Mouse (Mus musculus) neutrophil, adult 5-6 weeks (primary cell): ENCODE data around the gene Pvr. TPM values are rescaled to one million over a fixed set of nuclear protein-coding genes. Genes with fewer than 3 reads are reported as not detected.

Experiments used
- ATAC-seq: fragments of 151-379, 151-347 bp; 2 replicates; pipeline ENCODE4 v1.8.0; 2017; ENCODE audit warnings: mild to moderate bottlenecking, moderate TSS enrichment; ENCODE audit not compliant: insufficient number of reproducible peaks, poor library complexity, low FRiP score, severe bottlenecking; ENCODE audit errors: extremely low read depth
- total RNA-seq: library from RNA; stranded (forward); fragments of 200-1000 nt; gene quantifications from 2 replicates; pipeline ENCODE4 v1.2.3, GENCODE M21; 2017

Pvr gene
- 6.8 and 9.2 TPM in 2 replicates for total RNA-seq

GRCm38 (mm10) chr7:19920506-19921261 lies at the start of gene Pvr:
Gene Pvr, minus strand, starts transcription at chr7:19921160.
- peak; percentile 48 for ATAC-seq

- no peak for ATAC-seq
These were observed 49.2 kb upstream of the Pvr start for GRCm38 (mm10) chr7:19970196-19970595.

DNA sequence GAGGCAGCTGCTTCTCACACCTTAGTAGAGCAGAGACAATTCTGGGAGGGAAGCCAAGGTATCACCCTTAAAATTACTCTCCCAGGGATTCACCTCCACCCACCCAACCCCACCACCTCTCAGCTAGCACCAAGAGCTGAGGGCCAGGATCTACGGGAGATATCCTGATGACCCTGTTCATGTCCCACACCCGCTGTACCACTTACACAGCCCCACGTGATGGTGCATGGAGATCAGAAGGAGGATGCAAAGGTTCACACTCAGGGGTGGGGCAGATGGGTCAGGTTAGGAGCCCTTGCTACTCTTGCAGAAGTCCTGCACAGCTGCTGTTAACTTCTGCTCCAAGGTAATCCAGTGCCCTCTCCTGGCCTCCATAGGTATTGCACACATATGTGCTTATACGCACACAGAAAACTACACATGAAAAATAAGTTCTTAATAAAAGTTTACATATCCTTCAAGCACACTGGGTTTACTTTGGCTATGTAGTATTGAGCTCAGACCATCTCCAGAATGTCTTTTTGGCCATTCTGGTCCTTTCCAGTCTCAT lies 48.7 kb upstream of the Pvr start:
- no peak for ATAC-seq

- ATAC-seq: no peak
These were observed 48.1 kb upstream of the Pvr start for GRCm38 (mm10) chr7:19969106-19969505.

DNA sequence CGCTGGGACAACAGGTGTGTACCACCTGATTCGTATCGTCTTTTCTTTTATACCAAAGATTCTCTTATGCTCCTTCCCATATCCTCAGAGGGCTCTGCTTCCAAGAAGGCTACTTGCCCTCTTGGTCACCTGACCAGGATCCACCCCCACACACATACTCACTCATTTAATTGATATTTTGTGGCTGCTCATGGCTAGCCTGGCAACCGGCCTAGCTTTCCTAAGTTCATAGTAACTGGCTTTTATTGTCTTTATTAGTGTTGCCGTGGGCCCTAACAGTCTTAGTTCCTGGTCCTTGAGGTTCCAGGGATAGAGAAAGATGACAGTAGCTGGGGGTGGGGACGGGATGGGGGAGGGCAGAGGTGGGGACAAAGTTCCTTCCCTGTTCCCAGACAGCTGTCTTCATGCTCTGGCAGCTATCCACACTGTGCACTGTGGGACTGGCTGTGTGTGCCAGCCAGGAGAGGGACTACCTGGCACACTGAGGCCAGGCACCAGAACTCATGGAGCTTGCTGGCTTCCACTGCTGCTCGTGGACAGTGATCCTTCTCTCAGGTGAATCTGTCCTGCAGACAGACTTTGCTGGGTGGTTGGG lies 44.1 kb upstream of the Pvr start, which contains the start of gene Ceacam20:
TSS of gene Ceacam20 (plus strand) at position 428 of the 595 bp plus-strand sequence.
- no peak for ATAC-seq

- no peak for ATAC-seq
These were observed 41.5 kb upstream of the Pvr start for GRCm38 (mm10) chr7:19962423-19962822.

GRCm38 (mm10) chr7:19956341-19956781 lies 35.4 kb upstream of the Pvr start:
- peak; percentile 80 for ATAC-seq

DNA sequence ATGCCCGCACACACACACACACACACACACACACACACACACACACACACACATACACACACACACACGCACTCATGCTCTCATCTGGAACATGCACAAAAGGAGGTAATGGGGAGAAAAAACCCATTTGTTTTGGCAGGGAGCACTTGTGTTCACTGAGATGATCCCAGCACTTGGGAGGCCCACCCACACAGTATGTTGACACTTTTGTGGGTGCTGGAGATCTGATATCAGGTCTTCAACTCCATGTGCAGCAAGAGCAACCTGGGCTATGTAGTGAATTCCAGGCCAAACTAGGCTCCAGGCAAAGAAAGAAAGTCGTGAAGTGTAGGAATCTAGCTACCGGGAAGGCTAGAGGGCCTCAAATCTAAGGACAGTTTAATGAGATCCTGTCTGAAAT lies 34.9 kb upstream of the Pvr start:
- no peak for ATAC-seq

GRCm38 (mm10) chr7:19953054-19953453 lies 32.1 kb upstream of the Pvr start:
- ATAC-seq: no peak

GRCm38 (mm10) chr7:19952320-19952986 lies 31.5 kb upstream of the Pvr start:
- ATAC-seq: no peak

DNA sequence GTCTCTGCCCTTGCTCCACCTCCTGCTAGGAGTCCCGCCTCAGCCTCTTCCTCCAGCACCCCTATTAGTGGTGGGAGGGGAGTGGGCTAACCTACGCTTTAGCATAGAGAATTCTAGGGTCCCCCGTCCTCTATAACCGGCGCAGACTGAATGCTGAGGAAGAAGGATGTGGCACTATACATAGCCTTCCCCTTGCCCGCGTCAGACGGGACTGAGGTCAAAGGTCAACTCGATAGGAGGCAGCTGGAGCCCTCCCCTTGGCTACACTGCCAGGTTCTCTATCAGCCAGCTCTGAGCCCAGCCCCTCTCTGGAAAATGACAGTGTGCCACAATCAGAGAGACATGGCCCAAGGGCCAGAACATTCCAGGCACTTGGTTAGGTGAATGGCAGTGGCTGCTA lies 29.6 kb upstream of the Pvr start, which contains the start of gene Igsf23:
TSS of gene Igsf23 (minus strand) at position 168 of the 400 bp plus-strand sequence.
- no peak for ATAC-seq

GRCm38 (mm10) chr7:19949996-19950395 lies 29.0 kb upstream of the Pvr start:
- ATAC-seq: no peak

DNA sequence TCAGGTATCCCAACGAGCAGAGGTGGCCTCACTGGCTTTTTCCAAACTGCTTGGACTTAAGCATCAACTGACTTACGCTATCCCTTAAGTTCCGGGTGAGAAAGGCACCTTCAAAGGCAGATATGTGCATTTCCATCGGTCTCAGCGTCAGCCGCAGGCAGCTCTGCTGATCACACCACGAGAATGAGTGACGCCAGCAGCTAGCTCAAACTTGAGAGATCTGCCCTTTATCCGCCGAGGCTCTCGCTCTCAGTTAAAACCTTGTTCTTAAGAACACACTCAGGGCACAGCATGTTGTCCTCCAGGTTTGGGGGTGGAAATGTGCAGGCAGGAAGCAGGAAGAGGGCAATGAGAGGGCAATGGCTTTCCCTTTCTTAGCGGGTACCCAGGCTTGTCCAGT lies 28.0 kb upstream of the Pvr start:
- no peak for ATAC-seq

GRCm38 (mm10) chr7:19945821-19946515 lies 25.0 kb upstream of the Pvr start:
- ATAC-seq: no peak

DNA sequence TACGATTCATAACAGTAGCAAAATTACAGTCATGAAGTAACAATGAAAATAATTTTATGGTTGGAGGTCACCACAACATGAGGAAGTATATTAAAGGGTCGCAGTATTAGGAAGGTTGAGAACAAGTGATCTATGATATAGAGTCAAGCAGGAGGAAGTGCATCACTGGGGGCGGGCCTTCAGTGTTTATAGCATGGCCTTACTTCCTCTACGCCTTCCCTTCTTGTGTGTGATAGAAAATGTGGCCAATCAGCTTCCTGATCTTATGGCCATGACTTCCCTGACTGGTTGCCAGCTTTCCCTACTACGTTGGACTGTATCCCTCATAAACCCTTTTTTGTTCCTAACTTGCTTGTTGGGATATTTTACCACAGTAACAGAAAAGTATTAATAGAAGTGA lies 24.2 kb upstream of the Pvr start:
- ATAC-seq: no peak

DNA sequence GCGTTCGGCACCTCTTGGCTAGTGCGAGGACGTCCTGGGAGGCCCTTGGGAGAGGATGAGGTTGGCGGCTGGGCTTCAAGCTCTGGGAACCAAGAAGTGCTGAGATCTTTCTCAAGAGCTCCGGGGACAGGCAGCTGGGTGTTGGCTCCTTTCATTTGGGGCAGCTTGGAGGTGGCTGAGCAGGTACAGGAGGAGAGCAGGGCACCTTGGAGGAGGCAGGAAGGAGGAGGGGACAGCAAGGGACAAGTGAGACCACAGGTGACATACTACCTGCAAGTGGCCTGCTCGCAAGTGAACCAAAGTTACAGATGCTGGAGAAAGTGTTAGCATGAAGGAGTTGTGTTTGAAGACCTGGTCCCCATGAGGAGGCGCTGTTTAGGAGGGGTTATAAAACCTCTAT lies 23.7 kb upstream of the Pvr start:
- no peak for ATAC-seq

GRCm38 (mm10) chr7:19940256-19940655 lies 19.3 kb upstream of the Pvr start:
- ATAC-seq: no peak

GRCm38 (mm10) chr7:19939555-19940235 lies 18.7 kb upstream of the Pvr start:
- ATAC-seq: peak; percentile 30; the same call in 1 of the 2 replicates
